ENCODE assay signal across 8 mouse cellular contexts in the genomic region with DNA sequence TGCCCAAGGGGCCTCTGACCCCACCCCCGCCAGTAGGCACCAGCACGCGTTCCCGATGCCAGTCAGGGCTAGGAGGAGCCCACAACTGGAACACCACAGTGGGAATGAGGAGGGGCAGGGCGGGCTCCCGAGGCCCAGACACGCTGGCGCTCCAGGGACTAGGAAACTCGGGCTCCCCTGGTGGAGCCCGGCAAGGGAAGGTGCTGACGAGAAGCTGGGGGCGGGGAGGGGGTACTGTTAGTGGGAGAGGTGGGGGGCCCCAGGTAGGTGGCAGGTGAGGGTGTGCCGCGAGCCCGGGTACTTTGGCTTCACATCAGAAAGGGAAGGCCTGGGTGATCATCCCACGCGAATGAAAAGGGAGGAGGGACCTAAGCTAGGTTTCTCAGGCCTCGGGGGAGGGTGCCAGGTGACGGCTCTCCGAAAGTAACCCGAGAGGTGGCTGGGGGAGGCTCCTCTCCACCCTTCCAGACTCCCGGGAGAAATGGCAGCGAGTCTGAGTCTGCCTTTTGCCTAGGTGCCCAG. TPM values are rescaled to one million over a fixed set of nuclear protein-coding genes. Genes with fewer than 3 reads are reported as not detected.
A peak's percentile ranks its signal among the peaks of the same experiment; 100 is the strongest.
DNase-seq lines count a peak whose midpoint lies in the region; ATAC-seq and TF ChIP-seq lines count a peak whose summit lies in the region.

No protein-coding gene starts in this region.

- no peaks in the 10 kb centered on the region for H3K36me3 ChIP-seq in spleen, adult 2 months (ENCODE audit: control insufficient read depth, insufficient read depth, low read length)
- H3K36me3 ChIP-seq in kidney, adult 2 months (ENCODE audit: control insufficient read depth, insufficient read depth, low read length) = no peaks in the 10 kb centered on the region
- no peaks in the 10 kb centered on the region for H3K36me3 ChIP-seq in lung, embryonic 16.5 days (ENCODE audit: control insufficient read depth, insufficient read depth, low read length)
- no peaks in the 10 kb centered on the region for H3K36me3 ChIP-seq in stomach, embryonic 16.5 days (ENCODE audit: control insufficient read depth, insufficient read depth, low read length)

- TF ChIP-seq POLR2A in spleen, adult 2 months (IDR thresholded peaks at IDR 0.05; ENCODE audit: low read depth, low read length) = no peak
- TF ChIP-seq POLR2A in kidney, adult 2 months (IDR thresholded peaks at IDR 0.05; ENCODE audit: low read depth, low read length) = no peak

- no peak for DNase-seq in spleen, adult 2 months (ENCODE audit: low read depth in 1 of 2, low spot score in 2 of 2)
- DNase-seq in spleen, adult 18-20 months = no peak
- DNase-seq in brain, adult 2 months (ENCODE audit: low read depth, low spot score) = peak; percentile 66
- DNase-seq in gastrocnemius, postnatal 14 days = peak; percentile 40
- peak; percentile 55 for DNase-seq in kidney, adult 2 months
- DNase-seq in layer of hippocampus, postnatal 10 days (ENCODE audit: low spot score in 2 of 2) = no peak

- TF ChIP-seq CTCF in spleen, adult 2 months (IDR thresholded peaks at IDR 0.05; ENCODE audit: extremely low read depth, insufficient read depth, insufficient read length, insufficient replicate concordance) = no peak
- no peak for TF ChIP-seq CTCF in kidney, adult 2 months (conservative IDR thresholded peaks at IDR 0.05; ENCODE audit: insufficient read depth, insufficient read length, low read depth, low read length)

- H3K4me2 ChIP-seq in lung, embryonic 16.5 days (ENCODE audit: low read depth, low read length) = peak overlapping the region; percentile 97
- H3K4me2 ChIP-seq in stomach, embryonic 16.5 days (ENCODE audit: low read depth, low read length) = peak overlapping the region; percentile 69

- WGBS in spleen, adult 2 months = 6% methylated on average over 23 of the region's 23 CpGs
- 3% methylated on average over 23 of the region's 23 CpGs for WGBS in kidney, adult 2 months
- 1% methylated on average over 23 of the region's 23 CpGs for WGBS in lung, embryonic 16.5 days
- WGBS in stomach, embryonic 16.5 days = 1% methylated on average over 23 of the region's 23 CpGs

- no peaks in the 10 kb centered on the region for H3K9me3 ChIP-seq in lung, embryonic 16.5 days (ENCODE audit: control insufficient read depth, low read length)
- no peaks in the 10 kb centered on the region for H3K9me3 ChIP-seq in stomach, embryonic 16.5 days (replicated peaks; ENCODE audit: control insufficient read depth, low read length)

- H3K27me3 ChIP-seq in spleen, adult 2 months (ENCODE audit: control insufficient read depth, insufficient read depth, low read length) = no peaks in the 10 kb centered on the region
- H3K27me3 ChIP-seq in kidney, adult 2 months (replicated peaks; ENCODE audit: control insufficient read depth, insufficient read depth, low read length) = no peaks in the 10 kb centered on the region
- H3K27me3 ChIP-seq in lung, embryonic 16.5 days (ENCODE audit: control insufficient read depth, insufficient read depth, low read depth, low read length) = no peaks in the 10 kb centered on the region
- no peaks in the 10 kb centered on the region for H3K27me3 ChIP-seq in stomach, embryonic 16.5 days (ENCODE audit: control insufficient read depth, insufficient read depth, low read length)

- H3K27ac ChIP-seq in spleen, adult 2 months (ENCODE audit: insufficient read depth, low read length) = peak overlapping the region; percentile 70
- peak overlapping the region; percentile 60 for H3K27ac ChIP-seq in kidney, adult 2 months (ENCODE audit: insufficient read depth, low read depth, low read length)
- H3K27ac ChIP-seq in lung, embryonic 16.5 days (ENCODE audit: low read length) = peak overlapping the region; percentile 51
- H3K27ac ChIP-seq in stomach, embryonic 16.5 days (ENCODE audit: low read length) = peak overlapping the region; percentile 81

- peak overlapping the region; percentile 79 for H3K4me3 ChIP-seq in spleen, adult 2 months (ENCODE audit: extremely low read depth, insufficient read depth, insufficient read length)
- peak overlapping the region; percentile 81 for H3K4me3 ChIP-seq in kidney, adult 2 months (ENCODE audit: insufficient read depth, low read depth, low read length)
- H3K4me3 ChIP-seq in lung, embryonic 16.5 days (ENCODE audit: low read length) = peak overlapping the region; percentile 81
- peak overlapping the region; percentile 76 for H3K4me3 ChIP-seq in stomach, embryonic 16.5 days (replicated peaks; ENCODE audit: low read length)

- ATAC-seq in lung, embryonic 16.5 days (ENCODE audit: low read depth) = peak; percentile 30
- ATAC-seq in stomach, embryonic 16.5 days (ENCODE audit: insufficient read depth, low FRiP score) = peak; percentile 48; the same call in 1 of the 2 replicates

- intact Hi-C loops in gastrocnemius, postnatal 14 days (cut with DNase I; ENCODE audit: low total_unique reads) = no loop called here

- peak overlapping the region; percentile 87 for H3K9ac ChIP-seq in lung, embryonic 16.5 days (ENCODE audit: low read length)
- peak overlapping the region; percentile 93 for H3K9ac ChIP-seq in stomach, embryonic 16.5 days (ENCODE audit: low read length)

- peaks cover 32% of the 10 kb centered on the region; the same call in 1 of the 2 replicates for H3K4me1 ChIP-seq in spleen, adult 2 months (ENCODE audit: control insufficient read depth, insufficient read depth, insufficient read length)
- peaks cover 25% of the 10 kb centered on the region for H3K4me1 ChIP-seq in kidney, adult 2 months (ENCODE audit: control insufficient read depth, insufficient read depth, low read length)
- H3K4me1 ChIP-seq in lung, embryonic 16.5 days (replicated peaks; ENCODE audit: control insufficient read depth, insufficient read depth, low read length) = peaks cover 39% of the 10 kb centered on the region
- peaks cover 39% of the 10 kb centered on the region for H3K4me1 ChIP-seq in stomach, embryonic 16.5 days (ENCODE audit: control insufficient read depth, insufficient read depth, low read length)

RNA-seq across cellular contexts. Expression of gene Ldlrap1, which starts 0.9 kb away (rescaled TPM):
- 26.7 and 29.8 TPM in 2 replicates for polyA plus RNA-seq in spleen, adult 2 months (2012; rRNA removed)
- 10 to 100 TPM in 1 of 2 experiments, 1 to 10 TPM in 1; 9.2 to 10.2 TPM for total RNA-seq in gastrocnemius, postnatal 14 days (2021)
- 21.8 and 22.0 TPM in 2 replicates for polyA plus RNA-seq in kidney, adult 2 months (2012; rRNA removed)
- polyA plus RNA-seq in lung, embryonic 16.5 days (2015; fragmentation: Nextera tagmentation; extraction: Ambion mirVana) = 25.2 and 27.7 TPM in 2 replicates
- polyA plus RNA-seq in stomach, embryonic 16.5 days (2015; fragmentation: Nextera tagmentation; extraction: Ambion mirVana) = 25.6 and 26.7 TPM in 2 replicates
- total RNA-seq in layer of hippocampus, postnatal 10 days (2021) = 1 to 10 TPM; 2.7 to 3.2 TPM

Comparison
In these comparisons a context has a peak if more than half of its experiments do, and no peak if none do; other contexts are left out.
1. DNase-seq: peak in brain, adult 2 months (single experiment), gastrocnemius, postnatal 14 days (single experiment) and kidney, adult 2 months (single experiment); none in spleen, adult 2 months (0 of 2), spleen, adult 18-20 months (0 of 2) and layer of hippocampus, postnatal 10 days (0 of 2).
2. Peak in every context shown above with its lines, with median percentiles within 50 percentile points of each other: H3K27ac ChIP-seq and H3K4me3 ChIP-seq.